Mouse (Mus musculus) E14TG2a.4 (cell line): ENCODE measurements around the gene Atp6v1a.

ENCODE experiments used
- CTCF ChIP-seq: conservative IDR thresholded peaks from 2 replicates; pipeline ENCODE4 v1.5.1; 2014; ENCODE audit warnings: low read length
- NANOG ChIP-seq: IDR thresholded peaks from 2 replicates; pipeline ENCODE4 v1.6.1; 2014; ENCODE audit warnings: borderline replicate concordance, low read length, mixed read lengths

GRCm38 (mm10) chr16:44132300-44132699 lies 7.2 kb downstream of the Atp6v1a start:
- TF ChIP-seq CTCF (no peak), NANOG (no peak)
